In genomic region chr17:34398711-34399393, GRCm38 (mm10) we compare ENCODE assay signal across 8 mouse cellular contexts. TPM values are rescaled to one million over a fixed set of nuclear protein-coding genes. Genes with fewer than 3 reads are reported as not detected.
DNase-seq lines count a peak whose midpoint lies in the region; ATAC-seq and TF ChIP-seq lines count a peak whose summit lies in the region.

TSS of gene BC051142 (plus strand) at chr17:34398820.

- peak within 1 kb of the TSS; percentile 36 for H3K4me3 ChIP-seq in cortical plate, adult 2 months (ENCODE audit: insufficient read depth, low read length)
- peak within 1 kb of the TSS; percentile 54 for H3K4me3 ChIP-seq in intestine, embryonic 14.5 days (ENCODE audit: low read depth, low read length)

- H3K9ac ChIP-seq in intestine, embryonic 14.5 days (ENCODE audit: low read length) = peak within 1 kb of the TSS; percentile 65

- intact Hi-C loops in left cerebral cortex, postnatal 10 days (cut with DNase I) = no loop called here

- ATAC-seq in intestine, embryonic 14.5 days (replicated peaks; ENCODE audit: low FRiP score, low TSS enrichment, low read depth) = peak; percentile 94
- peak; percentile 94 for ATAC-seq in megakaryocyte progenitor cell, adult 5-6 weeks (replicated peaks; ENCODE audit: poor library complexity)

- WGBS in intestine, embryonic 14.5 days = 12% methylated on average over 34 of the region's 34 CpGs

- H3K27ac ChIP-seq in cortical plate, adult 2 months (ENCODE audit: insufficient read depth, low read length) = peak within 1 kb of the TSS; percentile 83
- peak within 1 kb of the TSS; percentile 82 for H3K27ac ChIP-seq in intestine, embryonic 14.5 days (ENCODE audit: low read depth)

- H3K27me3 ChIP-seq in intestine, embryonic 14.5 days (replicated peaks; ENCODE audit: control insufficient read depth, insufficient read depth, low read length) = no peaks in the 10 kb centered on the region

- no peaks in the 10 kb centered on the region for H3K36me3 ChIP-seq in intestine, embryonic 14.5 days (ENCODE audit: control insufficient read depth, insufficient read depth, low read length)

- H3K4me1 ChIP-seq in cortical plate, adult 2 months (ENCODE audit: control insufficient read depth, insufficient read depth, low read length) = no peaks in the 10 kb centered on the region
- no peaks in the 10 kb centered on the region for H3K4me1 ChIP-seq in intestine, embryonic 14.5 days (replicated peaks; ENCODE audit: control insufficient read depth, insufficient read depth, low read length)

- H3K4me2 ChIP-seq in intestine, embryonic 14.5 days (ENCODE audit: low read length) = peak within 1 kb of the TSS; percentile 70

- H3K9me3 ChIP-seq in intestine, embryonic 14.5 days (ENCODE audit: control insufficient read depth, low read length) = no peaks in the 10 kb centered on the region

- no peak for TF ChIP-seq CTCF in cortical plate, adult 2 months (IDR thresholded peaks at IDR 0.05; ENCODE audit: extremely low read depth, insufficient read depth, low read length)

- DNase-seq in adrenal gland, adult (ENCODE audit: inconsistent age in 2 of 2, low spot score in 1 of 2) = peak; percentile 91 to 97
- DNase-seq in gastrocnemius, postnatal 25 days = peak; percentile 57
- peak; percentile 89 for DNase-seq in intestine, embryonic 14.5 days (ENCODE audit: low spot score)
- DNase-seq in left cerebral cortex, postnatal 10 days (ENCODE audit: extremely low spot score in 1 of 2, low spot score in 2 of 2) = peak; percentile 83 to 88
- DNase-seq in right cerebral cortex, postnatal 14 days = peak; percentile 80
- DNase-seq in urinary bladder, postnatal 4 days (ENCODE audit: low spot score in 2 of 2) = peak; percentile 47 to 71

- TF ChIP-seq POLR2A in cortical plate, adult 2 months (IDR thresholded peaks at IDR 0.05; ENCODE audit: extremely low read depth, insufficient read depth, low read length) = peak; percentile 94

RNA-seq across cellular contexts. Expression of gene BC051142, which starts in this region (rescaled TPM):
- 7.4 and 8.7 TPM in 2 replicates for polyA plus RNA-seq in cortical plate, adult 2 months (2012; rRNA removed)
- total RNA-seq in gastrocnemius, postnatal 25 days (2021) = not detected
- polyA plus RNA-seq in intestine, embryonic 14.5 days (2014; fragmentation: Nextera tagmentation; extraction: Ambion mirVana) = 0.51 and 0.91 TPM in 2 replicates
- 1 to 10 TPM; 6.6 to 9.9 TPM for total RNA-seq in left cerebral cortex, postnatal 10 days (2021)
- total RNA-seq in megakaryocyte progenitor cell, adult 5-6 weeks (2015) = 1.7 and 4.5 TPM in 2 replicates
- total RNA-seq in megakaryocyte progenitor cell, adult 5-6 weeks (2017) = 1.0 and 2.4 TPM in 2 replicates

Comparison
In these comparisons a context has a peak if more than half of its experiments do, and no peak if none do; other contexts are left out.
1. Peak in every context shown above with its lines: DNase-seq, ATAC-seq, H3K4me3 ChIP-seq and H3K27ac ChIP-seq.
2. Peak in DNase-seq in gastrocnemius, postnatal 25 days; RNA of the gene not detected or under 1 TPM.
3. Peak in DNase-seq, ATAC-seq, H3K4me3 ChIP-seq, H3K27ac ChIP-seq, H3K9ac ChIP-seq and H3K4me2 ChIP-seq in intestine, embryonic 14.5 days; RNA of the gene not detected or under 1 TPM.